Mouse (Mus musculus) C2C12 (cell line): ENCODE measurements around the gene Etfbkmt.

ENCODE experiments used
- CTCF ChIP-seq: IDR thresholded peaks from one replicate; pipeline ENCODE4 v1.5.1; 2011; ENCODE audit not compliant: control insufficient read depth, insufficient read depth, insufficient read length
- MAX ChIP-seq: IDR thresholded peaks from one replicate; pipeline ENCODE4 v1.6.1; 2011; ENCODE audit warnings: mild to moderate bottlenecking, control low read depth
- MYOD1 ChIP-seq: IDR thresholded peaks from one replicate; pipeline ENCODE4 v1.6.1; 2011; ENCODE audit warnings: low read depth; ENCODE audit not compliant: control insufficient read depth, insufficient read length
- USF1 ChIP-seq: IDR thresholded peaks from one replicate; pipeline ENCODE4 v1.6.1; 2011; ENCODE audit warnings: low read depth, mild to moderate bottlenecking, control low read depth, moderate library complexity

DNA sequence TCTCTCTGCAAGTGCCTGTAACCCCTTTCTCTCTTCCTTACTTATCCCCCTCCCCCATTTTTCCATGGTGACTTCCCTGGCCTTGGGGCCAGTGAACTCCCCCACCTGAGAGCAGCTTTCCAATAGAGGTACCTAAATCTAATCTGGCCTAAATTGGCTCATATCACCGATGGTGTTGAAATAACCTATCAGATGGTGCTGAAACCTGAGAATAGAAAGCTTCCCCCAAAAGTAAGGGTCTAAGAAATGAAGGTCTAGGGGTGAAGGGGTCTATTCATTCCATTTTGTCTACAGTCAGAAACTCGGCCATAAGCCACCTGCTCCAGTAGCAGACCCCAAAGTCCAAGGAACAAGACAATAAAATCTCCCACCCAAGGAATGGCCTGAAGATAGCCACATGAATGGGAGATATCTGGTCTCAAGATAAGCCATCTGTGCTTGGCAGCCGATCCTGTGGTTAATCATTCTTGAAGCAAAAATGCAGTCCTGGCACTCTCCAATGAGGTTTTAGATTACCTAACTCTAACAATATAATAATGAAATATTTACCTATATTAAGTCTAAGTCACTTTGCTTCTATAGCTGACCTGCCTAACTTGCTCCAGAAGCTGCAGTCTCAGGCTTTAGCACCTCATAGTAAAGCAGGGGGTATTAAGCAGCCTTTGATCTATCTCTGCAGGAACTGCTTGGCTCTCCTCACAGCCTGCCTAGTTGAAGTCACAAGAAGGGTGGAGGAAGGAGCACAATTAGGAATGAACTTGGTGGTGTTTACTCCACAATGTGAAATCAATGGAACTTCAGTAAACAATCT lies 15.6 kb downstream of the Etfbkmt start:
- TF ChIP-seq CTCF (no peak), MYOD1 (no peak), MAX (no peak), USF1 (no peak)
